Mouse (Mus musculus): Measurements from ENCODE around the gene Psg16. TPM values are rescaled to one million over a fixed set of nuclear protein-coding genes. Genes with fewer than 3 reads are reported as not detected.

Psg16 gene
- total and polyA plus RNA-seq, 3 experiments, result 0.23 to 0.67 TPM; not detected in 1

DNA sequence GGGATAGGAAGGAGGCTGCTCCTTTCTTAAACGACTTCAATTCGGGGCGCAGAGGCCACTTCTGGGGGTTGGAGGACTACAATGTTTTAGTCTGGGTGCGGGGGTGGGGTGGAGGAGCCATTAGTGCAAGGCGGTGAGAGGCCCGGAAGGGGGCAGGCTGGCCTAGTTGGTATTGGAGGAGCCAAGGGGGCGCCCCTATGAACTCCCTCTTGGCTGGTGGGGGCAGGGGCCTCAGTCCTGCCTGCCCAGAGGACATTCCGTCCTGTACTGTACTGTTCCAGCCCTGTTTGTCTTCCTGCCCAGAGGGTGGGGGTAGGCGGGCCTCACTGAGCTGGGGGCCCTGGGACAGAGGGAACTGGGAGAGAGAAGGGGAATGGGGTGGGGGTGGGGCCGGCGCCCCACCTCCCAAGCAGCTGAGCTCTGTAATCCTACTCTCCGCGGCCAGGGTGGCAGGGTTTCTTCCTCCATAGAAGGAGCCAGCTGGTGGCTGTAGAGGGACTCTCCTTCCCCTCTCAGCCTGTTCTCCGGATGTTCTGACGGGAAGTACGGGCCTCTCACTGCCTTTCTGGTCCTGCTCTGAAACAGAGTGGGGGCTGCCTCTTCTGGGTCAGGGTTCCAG, 15.7 kb upstream of the Psg16 start (continued):
- peak in 2 of 3 experiments; percentile 41 to 52; a peak in 4 of 6 replicates for TF ChIP-seq CTCF (IDR thresholded peaks at IDR 0.05 in 2 of 3, conservative IDR thresholded peaks at IDR 0.05 in 1 of 3; ENCODE audit: control insufficient read depth in 1 of 3, insufficient read depth in 1 of 3, low read depth in 2 of 3, low read length in 3 of 3, poor library complexity in 1 of 3, severe bottlenecking in 1 of 3)
- TF ChIP-seq ZNF384 (IDR thresholded peaks at IDR 0.05; ENCODE audit: low read depth, low read length), result no peak
- peak; percentile 31; the same call in 1 of the 2 replicates for TF ChIP-seq MAZ (IDR thresholded peaks at IDR 0.05; ENCODE audit: low read depth, low read length)
- TF ChIP-seq EP300 (IDR thresholded peaks at IDR 0.05; ENCODE audit: low read depth in 1 of 2, low read length in 2 of 2), result 0 out of 4 replicates have a peak, but pooled peaks of 1 of the 2 experiments have one; percentile 25
- no peak for TF ChIP-seq KAT2A (conservative IDR thresholded peaks at IDR 0.05; ENCODE audit: low read depth, low read length)
- TF ChIP-seq ZKSCAN1 (IDR thresholded peaks at IDR 0.05; ENCODE audit: low read depth, low read length), result no peak
- TF ChIP-seq POLR2AphosphoS5 (IDR thresholded peaks at IDR 0.05; ENCODE audit: borderline replicate concordance, low read depth, low read length), result no peak
- no peak for TF ChIP-seq MAX (IDR thresholded peaks at IDR 0.05; ENCODE audit: low read length)
- no peak for TF ChIP-seq GABPA (IDR thresholded peaks at IDR 0.05; ENCODE audit: low read depth, low read length)
- TF ChIP-seq SIN3A (IDR thresholded peaks at IDR 0.05; ENCODE audit: low read length), result no peak; the same call in 1 of the 2 replicates

DNA sequence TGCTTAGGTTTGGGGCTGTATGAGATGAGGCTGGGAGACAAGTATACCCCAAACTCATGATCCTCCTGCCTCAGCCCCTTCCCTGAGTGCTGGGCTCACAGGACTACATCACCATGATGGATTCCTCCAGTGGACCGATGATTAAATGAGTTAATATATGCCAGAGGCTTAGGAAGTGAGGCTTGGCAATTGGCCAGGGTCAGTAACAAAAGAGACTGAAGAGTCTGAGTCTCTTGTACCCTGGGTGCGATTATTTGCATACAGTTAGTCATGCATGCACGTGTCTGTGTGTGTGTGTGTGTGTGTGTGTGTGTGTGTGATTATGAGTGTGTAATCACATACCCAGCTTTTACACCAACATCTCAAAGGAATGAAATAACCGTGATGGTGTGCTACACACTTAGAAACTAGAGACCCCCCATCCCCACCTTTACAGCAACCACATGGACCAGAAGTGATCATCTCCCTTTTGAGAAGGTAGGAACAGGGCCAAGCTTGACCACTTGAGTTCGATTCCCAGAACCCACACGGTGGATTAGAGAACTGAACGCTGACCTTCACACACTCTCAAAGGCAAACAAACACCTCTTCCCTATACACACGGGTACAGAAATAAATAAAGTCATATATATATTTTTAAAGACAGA, 14.9 kb upstream of the Psg16 start:
- H3K36me3 ChIP-seq (ENCODE audit: control insufficient read depth in 1 of 2, insufficient read depth in 2 of 2, low read length in 2 of 2), result peaks cover 0 to 33% of the 10 kb centered on the region in 2 experiments; a peak in 2 of 4 replicates
- H3K79me2 ChIP-seq (ENCODE audit: control insufficient read depth, insufficient read depth, low read length, poor library complexity), result peaks cover 9% of the 10 kb centered on the region; the same call in 1 of the 2 replicates
- peak overlapping the region; percentile 59 to 61 for H3K4me3 ChIP-seq (ENCODE audit: control insufficient read depth in 1 of 2, insufficient read depth in 1 of 2, low read depth in 2 of 2, low read length in 2 of 2)
- H3K27me3 ChIP-seq (ENCODE audit: control insufficient read depth in 1 of 2, insufficient read depth in 2 of 2, low read length in 2 of 2), result no peaks in the 10 kb centered on the region
- H3K9ac ChIP-seq (ENCODE audit: control insufficient read depth, low read depth, low read length, poor library complexity, severe bottlenecking), result peak overlapping the region; percentile 87
- H3K27ac ChIP-seq (ENCODE audit: control insufficient read depth, low read depth, low read length), result peak overlapping the region; percentile 100
- peak; percentile 22 to 49; a peak in 1 of 4 replicates for TF ChIP-seq POLR2A (IDR thresholded peaks at IDR 0.05; ENCODE audit: control insufficient read depth in 1 of 2, insufficient read depth in 1 of 2, low read depth in 1 of 2, low read length in 2 of 2, poor library complexity in 1 of 2)
- TF ChIP-seq POLR2AphosphoS2 (IDR thresholded peaks at IDR 0.05; ENCODE audit: low read length), result peak; percentile 61; the same call in 1 of the 2 replicates
- TF ChIP-seq E2F4 (IDR thresholded peaks at IDR 0.05; ENCODE audit: borderline replicate concordance, low read depth, low read length), result no peak
- no peak for TF ChIP-seq ZNF384 (IDR thresholded peaks at IDR 0.05; ENCODE audit: low read depth, low read length)
- TF ChIP-seq CHD1 (IDR thresholded peaks at IDR 0.05; ENCODE audit: low read depth, low read length), result peak; percentile 96
- TF ChIP-seq EP300 (IDR thresholded peaks at IDR 0.05; ENCODE audit: low read depth in 1 of 2, low read length in 2 of 2), result peak; percentile 45 to 49
- TF ChIP-seq MAZ (IDR thresholded peaks at IDR 0.05; ENCODE audit: low read depth, low read length), result peak; percentile 12; the same call in 1 of the 2 replicates
- TF ChIP-seq TAL1 (IDR thresholded peaks at IDR 0.05; ENCODE audit: low read length), result no peak
- peak; percentile 85 for TF ChIP-seq MAX (IDR thresholded peaks at IDR 0.05; ENCODE audit: low read length)
- no peak for TF ChIP-seq USF2 (IDR thresholded peaks at IDR 0.05; ENCODE audit: borderline replicate concordance in 1 of 2, insufficient read depth in 1 of 2, low read depth in 1 of 2, low read length in 2 of 2)
- TF ChIP-seq MXI1 (IDR thresholded peaks at IDR 0.05; ENCODE audit: low read depth, low read length), result peak; percentile 84
- 0 out of 2 replicates have a peak, but pooled peaks have one; percentile 40 for TF ChIP-seq ZMIZ1 (IDR thresholded peaks at IDR 0.05; ENCODE audit: low read depth, low read length)
- peak; percentile 54; the same call in 1 of the 2 replicates for TF ChIP-seq USF1 (IDR thresholded peaks at IDR 0.05; ENCODE audit: low read depth, low read length)
- peak; percentile 76 for TF ChIP-seq SIN3A (IDR thresholded peaks at IDR 0.05; ENCODE audit: low read length)
- TF ChIP-seq UBTF (IDR thresholded peaks at IDR 0.05; ENCODE audit: borderline replicate concordance, insufficient read depth, low read depth, low read length), result no peak
- peak; percentile 98 for TF ChIP-seq BHLHE40 (IDR thresholded peaks at IDR 0.05; ENCODE audit: borderline replicate concordance, low read depth, low read length)
- peak; percentile 87 for TF ChIP-seq ETS1 (IDR thresholded peaks at IDR 0.05; ENCODE audit: low read depth, low read length)
- peak; percentile 93 for TF ChIP-seq MYC (IDR thresholded peaks at IDR 0.05; ENCODE audit: low read depth, low read length)
- TF ChIP-seq MEF2A (IDR thresholded peaks at IDR 0.05; ENCODE audit: extremely low read depth, insufficient replicate concordance, low read depth, low read length, poor library complexity, severe bottlenecking), result no peak
- peak; percentile 12; the same call in 1 of the 2 replicates for TF ChIP-seq NELFE (IDR thresholded peaks at IDR 0.05; ENCODE audit: low read depth, low read length)
- H3K9me3 ChIP-seq (replicated peaks; ENCODE audit: insufficient read depth, low read length), result no peaks in the 10 kb centered on the region
- H3K4me1 ChIP-seq (ENCODE audit: control insufficient read depth in 1 of 2, insufficient read depth in 2 of 2, low read length in 2 of 2), result peaks cover 8 to 47% of the 10 kb centered on the region in 2 experiments
- peak; percentile 91 for DNase-seq (ENCODE audit: low read depth, low spot score)
